Mouse (Mus musculus): ENCODE measurements around the gene Scyl1.

DNA sequence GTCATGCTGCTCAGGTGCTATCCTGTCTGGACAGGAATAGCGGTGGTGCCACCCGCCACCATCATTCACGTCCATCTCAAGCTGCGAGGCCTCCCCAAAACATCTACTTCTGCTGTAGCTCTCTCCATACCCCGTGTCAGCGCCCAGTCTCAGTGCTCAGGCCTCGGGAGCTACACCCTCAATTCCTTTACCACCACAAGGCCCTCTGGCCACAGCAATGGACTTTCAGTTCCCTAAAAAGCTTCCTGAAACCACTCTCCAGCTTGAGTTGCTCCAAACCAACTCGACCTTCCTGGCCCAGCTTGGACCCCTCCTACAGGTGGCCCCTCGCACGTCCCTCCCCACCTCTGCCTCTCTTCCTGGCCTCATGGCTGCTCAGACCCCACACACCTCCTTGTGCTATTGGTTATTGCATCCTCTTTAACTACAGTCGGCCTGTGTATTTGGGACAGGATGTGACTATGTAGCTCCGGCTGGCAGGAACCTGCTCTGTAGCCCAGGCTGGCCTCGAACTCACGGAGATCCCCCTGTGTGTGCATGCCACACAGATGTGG lies 59.2 kb downstream of the Scyl1 start:
- no peak for TF ChIP-seq CTCF (IDR thresholded peaks at IDR 0.05)
- TF ChIP-seq EP300 (IDR thresholded peaks at IDR 0.05), result no peak
